Mouse (Mus musculus) cerebellum, postnatal 25 days (tissue): Measurements from ENCODE around the gene Amdhd2.

ENCODE experiments used
- DNase-seq, 2 experiments: peaks; one replicate each; pipeline ENCODE4 v3.0.0; 2021; ENCODE audit warnings: mixed read lengths in 2 of 2

Gene Amdhd2

DNA sequence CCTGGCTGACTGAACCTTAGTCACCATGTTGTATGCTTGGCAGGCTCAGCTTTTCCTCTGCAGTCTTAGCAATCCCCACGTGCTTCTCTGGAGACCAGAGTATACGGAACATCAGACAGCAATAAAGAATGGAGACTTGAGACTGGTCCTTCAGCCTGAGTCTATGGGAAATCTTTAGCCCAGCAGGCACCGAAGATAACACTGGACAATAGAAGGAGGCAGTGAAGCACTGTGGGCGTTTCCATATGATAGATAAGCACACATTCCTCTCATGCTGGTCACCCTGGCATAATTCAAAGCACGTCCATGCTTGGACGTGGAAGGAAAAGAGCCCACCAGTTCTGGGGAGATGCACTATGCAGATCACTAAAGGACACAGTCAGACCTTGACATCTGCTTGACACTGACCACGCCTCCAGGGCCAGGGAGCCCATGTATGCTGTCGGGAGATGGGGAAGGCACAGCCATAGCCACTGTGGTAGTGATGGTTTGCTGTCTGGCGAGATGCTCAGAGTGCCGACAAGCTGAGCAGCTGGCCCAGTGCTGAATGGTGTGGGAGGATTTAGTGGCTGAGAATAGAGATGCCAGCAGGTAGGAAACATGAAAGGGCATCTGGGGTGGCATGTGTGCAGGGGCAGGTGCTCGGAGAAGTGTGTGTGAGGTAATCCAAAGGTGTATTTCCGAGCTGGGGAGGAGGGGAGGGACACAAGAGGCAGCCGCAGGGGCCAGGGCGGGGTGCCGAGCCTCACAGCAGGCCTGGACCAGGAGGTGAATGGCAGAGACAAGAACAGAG is 33.7 kb upstream of the Amdhd2 start:
- peak; percentile 48 to 56 for DNase-seq

DNA sequence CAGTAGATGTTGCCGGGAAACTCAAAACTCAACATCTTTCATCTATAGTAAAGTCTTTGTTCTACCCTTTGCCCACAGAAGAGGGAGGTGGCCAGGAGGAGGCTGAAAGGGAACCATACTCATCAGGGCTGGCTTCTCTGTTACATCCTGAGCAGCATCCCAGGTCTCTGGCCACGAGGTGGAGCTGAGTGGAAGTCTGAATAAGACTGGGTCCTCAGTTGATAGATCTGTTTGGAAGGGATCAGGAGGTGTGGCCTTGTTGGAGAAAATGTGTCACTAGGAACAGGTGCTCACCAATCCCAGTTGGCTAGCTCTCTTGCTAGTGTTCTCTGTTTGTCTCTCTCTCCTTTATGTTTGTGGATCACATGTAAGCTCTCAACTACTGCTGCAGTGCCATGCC is 31.8 kb upstream of the Amdhd2 start:
- no peak for DNase-seq

DNA sequence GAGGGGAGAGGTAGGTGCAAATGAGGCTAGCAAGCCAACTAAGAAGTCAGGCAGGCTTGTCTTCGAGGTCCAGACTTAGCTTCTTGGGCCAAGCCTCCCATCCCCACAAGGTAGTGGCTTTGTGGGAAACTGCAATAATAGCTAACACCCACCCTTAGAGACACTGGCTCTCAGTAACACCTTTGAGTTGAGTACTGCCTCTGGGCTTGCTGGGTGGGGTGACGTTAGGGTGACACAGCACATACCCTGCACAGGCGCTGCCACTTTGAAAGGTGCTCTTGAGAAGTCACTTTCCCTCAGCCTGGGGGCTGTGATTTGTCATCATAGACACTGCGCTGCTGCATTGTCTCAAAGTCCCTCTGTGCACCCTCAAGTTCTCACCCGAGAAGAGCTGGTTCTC is 30.2 kb upstream of the Amdhd2 start:
- no peak for DNase-seq

DNA sequence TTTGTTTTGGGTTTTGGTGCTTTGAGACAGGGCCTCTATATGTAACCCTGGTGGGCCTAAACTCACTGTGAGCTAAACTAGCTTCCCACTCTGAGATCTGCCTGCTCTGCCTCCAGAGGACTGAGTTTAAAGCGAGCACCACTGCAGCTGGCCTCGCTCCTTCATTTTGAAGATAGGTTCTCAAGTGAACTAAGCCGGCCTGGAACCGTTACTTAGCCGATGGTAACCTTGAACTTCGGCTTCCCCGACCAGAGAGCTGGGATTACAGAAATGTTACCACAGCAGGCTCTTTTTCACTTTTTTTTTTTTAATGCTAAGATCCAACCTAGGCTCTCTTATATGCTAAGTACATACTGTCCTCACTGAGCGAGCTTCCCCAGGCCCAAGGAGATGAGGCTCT is 29.7 kb upstream of the Amdhd2 start:
- no peak for DNase-seq

DNA sequence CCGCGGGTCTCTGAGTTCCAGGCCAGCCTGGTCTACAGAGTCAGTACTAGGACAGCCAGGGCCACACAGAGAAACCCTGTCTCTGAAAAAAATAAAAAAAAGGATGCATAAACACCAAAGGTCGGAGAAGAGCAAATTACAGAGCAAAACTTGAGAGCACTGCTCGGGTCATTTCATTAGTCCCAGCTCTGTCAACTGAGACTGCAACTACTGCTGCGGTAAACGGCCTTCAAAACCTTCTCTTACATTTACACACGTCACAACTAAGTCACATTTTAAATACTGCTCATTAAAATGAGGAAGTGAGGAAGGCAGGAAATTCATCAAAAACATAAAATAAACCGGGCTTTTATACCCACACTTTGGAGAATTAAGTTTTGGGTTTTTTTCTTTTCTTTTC is 29.3 kb upstream of the Amdhd2 start:
- no peak for DNase-seq

DNA sequence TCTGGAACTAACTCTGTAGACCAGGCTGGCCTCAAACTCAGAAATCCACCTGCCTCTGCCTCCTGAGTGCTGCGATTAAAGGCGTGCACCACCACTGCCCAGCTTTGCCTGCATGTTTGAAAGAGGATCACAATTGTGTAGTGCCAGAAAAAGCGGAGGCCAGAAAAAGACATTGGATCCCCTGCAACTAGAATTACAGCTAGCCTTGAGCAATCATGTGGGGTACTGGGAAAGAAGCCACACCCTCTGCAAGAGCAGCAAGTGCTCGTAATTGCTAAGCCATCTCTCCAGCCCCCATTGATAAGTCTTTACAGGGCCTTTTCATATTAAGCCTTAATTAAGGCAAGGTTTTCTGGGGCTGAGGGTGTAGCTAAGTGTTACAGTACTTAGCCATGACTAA is 27.9 kb upstream of the Amdhd2 start:
- no peak for DNase-seq

DNA sequence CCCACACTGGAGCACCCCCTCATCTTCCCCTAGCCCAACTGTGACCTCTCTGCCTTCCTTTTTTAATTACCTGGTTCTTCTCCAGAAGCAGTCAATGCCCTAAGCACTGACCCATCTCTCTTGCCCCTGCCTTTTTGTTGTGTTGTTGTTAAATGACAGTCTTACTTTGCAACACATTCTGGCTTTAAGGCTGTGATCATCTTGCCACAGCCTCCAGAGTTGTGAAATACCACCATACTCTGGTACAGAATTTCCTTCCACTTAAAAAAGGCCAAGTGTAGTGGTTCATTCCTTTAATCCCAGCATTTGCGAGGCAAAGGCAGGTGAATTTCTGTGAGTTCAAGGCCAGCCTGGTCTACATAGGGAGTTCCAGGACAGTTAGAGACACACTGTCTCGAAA is 27.4 kb upstream of the Amdhd2 start:
- DNase-seq = no peak

DNA sequence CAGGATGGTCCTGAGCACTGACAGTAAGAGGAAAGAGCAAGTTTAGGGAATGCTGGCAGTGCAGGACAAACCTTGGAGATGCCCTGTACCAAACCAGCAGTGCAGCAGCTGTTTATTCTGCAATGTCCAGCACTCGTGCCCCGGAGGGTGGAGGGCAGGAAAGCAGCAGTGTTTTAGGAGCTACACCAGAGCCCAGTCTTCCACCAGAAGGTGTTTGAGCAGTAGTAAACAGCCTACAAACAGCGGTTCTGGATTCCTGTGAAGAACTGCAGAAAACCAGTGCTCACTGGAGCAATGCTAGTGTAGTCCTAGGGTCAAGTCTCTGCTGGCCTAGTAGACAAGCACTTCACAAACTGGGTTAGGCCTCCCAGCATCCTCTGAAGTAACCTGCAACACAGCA is 10.7 kb upstream of the Amdhd2 start:
- no peak for DNase-seq

DNA sequence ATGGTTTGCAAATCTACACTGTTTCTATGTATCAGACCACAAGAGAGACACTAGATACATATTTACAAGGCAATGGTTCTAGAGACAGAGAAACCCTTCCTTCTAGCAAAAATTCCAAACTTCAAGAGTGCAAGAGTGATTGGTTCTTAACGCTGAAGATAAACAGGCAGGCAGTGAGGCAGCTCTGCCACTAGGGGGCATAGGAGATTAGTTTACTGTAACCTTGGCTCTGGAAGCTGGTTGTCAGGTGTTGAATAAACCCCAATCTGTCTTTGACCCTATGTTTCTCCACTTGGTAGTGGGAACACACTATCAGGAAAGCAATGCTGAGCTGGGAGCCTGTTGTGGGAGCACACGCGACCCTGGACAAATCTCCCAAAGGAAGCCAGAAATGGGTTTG is 9.9 kb upstream of the Amdhd2 start:
- peak; percentile 78 to 85 for DNase-seq

DNA sequence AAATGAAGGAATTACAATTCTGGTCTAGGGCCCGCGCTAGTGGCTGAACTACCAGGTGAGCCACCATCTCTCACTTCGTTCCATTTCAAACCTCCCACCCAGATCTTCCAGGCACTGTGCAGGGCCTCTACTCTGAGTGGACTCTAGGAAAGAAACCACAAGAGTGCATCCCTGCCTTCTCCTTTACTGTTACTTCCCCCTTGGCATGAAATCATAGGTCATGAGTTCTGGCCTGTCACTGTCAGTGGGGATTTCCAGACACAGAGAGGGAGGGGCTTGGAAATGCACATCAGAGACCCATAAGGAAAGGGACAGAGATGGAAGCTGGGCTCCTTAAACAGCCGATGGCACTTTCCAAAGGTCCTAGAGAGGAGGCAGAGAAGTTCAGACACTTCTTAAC is 8.2 kb upstream of the Amdhd2 start:
- no peak for DNase-seq

DNA sequence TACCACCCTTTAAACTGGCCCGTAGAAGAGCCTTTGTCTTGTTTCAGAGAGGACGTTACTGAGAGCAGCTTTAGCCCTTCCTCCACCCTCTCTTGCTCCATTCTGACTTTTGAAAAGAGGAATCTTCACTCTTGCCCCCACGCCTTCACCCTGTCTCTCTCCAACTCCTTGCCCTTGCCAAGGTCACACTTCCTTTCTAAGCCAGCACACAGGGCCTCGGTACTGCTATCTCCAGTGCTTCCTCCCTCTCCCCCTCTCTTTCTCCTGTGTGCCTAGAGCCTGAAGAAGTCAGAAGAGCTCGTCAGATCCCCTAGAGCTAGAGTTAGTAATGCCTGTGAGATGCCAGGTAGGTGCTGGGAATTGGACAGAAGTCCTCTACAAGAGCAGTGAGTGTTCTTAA is 7.2 kb upstream of the Amdhd2 start:
- DNase-seq = no peak

DNA sequence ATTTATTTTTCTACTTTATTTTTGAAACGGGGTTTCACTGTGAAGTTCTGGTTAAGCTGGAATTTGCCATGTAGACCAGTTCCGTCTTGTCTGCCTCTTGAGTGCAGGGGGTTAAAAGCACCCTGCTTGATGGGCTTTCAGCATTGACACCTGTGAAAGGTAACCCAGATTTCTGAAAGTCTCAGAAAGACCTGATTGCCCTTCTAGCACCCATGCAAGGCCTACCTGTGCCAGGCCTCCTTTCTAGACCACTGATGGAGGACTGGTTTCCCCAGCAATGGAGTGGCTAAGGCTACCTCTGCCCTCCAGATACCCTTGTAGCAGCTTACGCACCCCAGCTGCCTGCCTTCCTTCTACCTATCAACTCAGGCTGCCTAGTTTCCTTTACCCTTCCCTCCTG is 6.6 kb upstream of the Amdhd2 start:
- peak in 1 of 2 experiments; percentile 32 for DNase-seq

DNA sequence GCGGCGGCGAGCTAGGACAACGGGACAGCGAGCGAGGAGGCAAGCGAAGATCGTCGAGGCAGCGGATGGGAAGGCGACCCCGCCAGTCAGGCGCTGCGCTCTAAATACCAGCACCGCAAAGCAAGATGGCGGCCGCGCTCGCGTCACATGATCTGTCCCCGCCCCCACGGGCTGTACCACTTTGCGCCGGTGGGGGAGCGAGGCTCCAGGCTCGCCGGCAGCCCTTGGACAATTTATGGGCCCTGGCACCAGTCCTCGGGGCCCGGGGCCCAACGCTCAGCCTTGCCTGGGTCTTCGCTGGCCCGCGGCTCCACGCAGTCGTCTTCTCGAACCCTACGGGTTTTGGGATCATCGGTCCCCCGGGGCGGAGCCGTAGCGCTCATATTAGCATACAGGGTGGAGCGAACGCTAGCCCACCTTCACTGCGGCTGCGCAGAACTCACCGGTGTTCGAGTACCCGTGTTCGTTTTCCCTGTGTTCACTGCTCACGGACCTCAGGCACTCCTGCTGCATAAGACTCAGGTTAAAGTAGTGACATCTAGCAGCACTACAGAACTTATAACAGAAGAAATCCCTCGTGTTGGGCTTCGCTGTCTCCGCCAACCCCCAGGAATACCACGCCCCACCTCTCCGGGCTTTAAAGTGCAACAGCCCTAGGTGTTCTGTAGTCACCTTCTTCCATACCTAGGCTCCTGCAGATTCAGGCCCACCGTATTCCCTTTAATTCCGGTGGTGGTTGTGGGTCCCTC is 5.9 kb upstream of the Amdhd2 start, which contains the start of gene Atp6v0c:
TSS of gene Atp6v0c (minus strand) at position 386 of the 749 bp plus-strand sequence.
- peak; percentile 98 to 99 for DNase-seq

DNA sequence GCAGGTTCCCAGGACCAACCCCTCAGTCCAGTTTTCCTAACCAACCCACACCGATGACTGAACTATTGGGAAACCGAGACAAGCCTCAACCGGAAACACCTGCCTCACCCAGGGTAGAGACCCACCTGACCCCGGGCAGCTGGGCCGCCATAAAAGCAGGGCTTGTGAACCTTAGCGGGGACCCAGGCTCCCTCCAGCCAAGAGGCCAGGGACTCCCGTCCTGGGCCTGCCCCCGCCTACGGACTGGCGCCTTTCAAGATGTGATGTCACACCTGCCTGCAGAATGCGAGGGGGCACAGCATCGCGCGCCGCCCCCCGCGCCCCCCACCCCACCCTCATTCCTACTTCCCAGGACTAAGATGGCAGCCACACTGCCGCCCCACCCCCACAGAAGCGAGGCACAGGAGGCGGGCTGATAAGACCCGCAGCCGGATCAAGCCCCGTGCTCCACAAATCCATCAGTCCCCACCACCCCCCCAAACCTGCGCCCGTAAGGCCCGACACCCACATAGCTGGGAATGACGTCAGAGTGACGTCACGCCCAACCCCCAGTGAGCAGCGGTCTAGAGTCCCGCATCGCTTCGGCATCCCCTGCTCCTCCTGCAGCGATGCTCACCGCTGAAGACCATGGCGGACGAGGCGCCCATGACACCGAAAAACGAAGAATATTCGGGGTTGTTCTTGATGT is 5.2 kb upstream of the Amdhd2 start:
- peak in 1 of 2 experiments; percentile 81 for DNase-seq

DNA sequence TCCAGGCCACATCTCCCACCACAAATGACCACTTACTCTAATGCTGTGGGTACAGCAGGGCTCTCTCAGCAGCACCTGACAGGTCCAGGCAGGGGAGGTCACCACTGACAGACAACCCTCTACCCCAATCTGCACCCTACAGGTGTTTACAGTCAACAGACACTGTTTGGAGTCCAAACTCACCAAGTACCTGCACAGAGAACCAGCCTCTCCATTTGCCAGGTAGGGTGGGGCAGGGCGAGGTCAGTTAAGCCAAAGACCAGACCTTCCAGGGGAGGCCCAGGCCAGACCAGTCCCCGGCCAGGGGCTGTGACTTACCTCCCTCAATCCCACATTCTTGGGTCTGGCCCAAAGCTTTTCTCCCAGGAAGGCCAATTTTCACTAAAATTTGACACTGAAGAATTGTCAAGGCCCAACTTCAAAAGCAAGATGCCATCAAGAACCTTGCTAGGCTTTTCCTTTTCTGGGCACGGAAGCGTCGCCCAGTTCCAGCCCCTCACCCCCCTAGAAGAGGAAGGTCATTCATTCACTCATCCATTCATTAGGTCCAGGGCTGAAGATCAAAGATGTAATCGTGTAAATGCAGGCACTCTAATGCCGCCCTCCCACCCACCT is 4.4 kb upstream of the Amdhd2 start:
- DNase-seq = no peak

DNA sequence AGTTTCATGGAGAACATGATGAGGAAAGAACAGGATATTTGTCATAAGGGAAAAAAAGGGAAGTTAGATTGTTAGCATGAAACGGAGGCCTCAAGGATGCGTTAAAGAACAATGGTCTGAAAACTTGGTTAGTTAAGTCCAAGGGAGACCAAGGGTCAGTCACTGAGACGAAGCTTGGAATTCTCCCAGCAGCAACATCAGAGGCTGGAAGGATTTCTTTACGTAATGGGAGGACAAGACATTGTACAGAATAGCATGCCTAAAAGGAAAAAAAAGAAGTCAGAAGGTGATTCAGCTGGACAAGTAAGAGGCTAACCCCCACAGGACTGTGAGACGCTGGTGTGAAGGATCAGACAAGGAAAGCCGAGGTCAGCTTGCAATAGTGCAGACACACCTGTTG is 3.6 kb upstream of the Amdhd2 start:
- DNase-seq = no peak

DNA sequence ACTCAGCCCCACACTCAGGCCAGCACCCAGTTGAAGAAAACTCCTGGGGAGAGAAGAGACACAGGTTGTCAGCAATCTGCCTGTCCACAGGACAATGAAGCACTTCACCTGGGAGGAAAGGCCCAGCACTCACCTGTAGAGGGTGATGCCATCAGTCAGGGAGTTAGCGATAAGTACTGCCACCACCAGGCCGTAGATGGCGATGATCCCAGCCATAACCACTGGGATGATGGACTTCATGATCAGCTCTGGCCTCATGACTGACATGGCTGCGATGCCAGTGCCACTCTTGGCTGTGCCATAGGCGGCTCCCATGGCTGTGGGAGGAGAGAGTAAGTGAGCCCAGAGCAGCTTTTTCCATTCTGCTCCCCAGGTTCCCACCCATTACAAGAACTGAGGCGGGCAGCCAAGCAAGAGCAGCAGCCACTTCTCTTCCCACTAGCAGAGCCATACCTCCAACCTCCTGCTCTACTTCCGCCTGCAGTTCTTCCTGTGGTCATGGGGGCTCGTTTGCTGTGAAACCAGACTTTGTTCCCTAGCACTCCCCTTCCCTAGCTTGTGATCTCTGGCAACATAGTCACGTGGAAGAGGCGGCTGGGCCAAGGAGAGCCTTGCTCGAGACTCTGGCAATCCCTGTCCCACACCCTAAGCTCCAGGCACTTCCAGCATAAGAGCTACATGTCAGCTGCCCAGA is 1.1 kb upstream of the Amdhd2 start:
- no peak for DNase-seq

DNA sequence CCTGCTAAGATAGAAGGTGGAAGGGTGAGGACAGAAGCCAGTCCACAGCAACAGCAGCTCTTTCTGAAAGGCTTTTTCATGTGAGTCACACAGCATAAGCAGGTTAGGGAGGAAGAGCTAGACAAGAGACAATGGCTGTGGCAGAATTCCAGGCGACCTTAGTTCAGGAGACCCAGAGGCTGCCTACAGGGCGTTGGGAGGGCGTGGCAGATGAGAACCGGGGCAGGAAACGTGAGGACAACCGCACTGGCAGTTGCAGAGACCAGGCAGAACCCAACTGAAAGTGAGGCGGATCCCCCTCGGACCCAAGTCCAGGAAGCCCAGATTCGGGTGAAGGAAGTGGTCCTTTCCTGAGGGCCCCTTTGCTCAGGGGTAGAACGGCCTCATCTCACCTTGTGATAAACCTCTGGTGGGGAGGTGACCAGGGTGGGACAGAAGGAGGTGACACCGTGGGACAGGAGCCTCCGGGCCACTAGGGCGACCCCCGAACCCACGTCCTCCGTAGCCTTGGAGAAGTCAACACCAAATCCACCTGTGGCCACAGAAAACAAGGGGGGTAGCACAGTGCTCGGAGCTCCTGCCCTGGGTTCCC is 886 bp downstream of the Amdhd2 start:
- DNase-seq = peak; percentile 20 to 46

DNA sequence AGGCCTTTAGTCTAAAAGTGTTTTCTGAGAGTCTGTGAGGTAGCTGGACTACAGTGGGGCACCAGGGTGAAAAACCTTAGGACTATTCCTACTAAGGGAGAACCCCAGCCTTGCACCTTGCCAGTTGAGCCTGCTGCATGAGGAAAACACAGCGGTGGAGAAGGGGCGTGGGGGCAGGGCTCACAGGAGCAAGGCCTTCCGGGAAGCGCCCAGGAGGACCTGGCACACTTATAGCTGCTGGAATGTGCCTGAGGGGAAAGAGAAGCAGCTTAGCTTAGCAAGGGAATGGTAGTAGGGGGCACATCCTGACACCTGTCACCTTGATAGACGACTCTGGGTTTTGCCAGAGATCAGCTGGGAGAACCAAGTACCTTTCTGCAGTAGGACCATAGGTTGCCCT is 2.1 kb downstream of the Amdhd2 start:
- DNase-seq = no peak

DNA sequence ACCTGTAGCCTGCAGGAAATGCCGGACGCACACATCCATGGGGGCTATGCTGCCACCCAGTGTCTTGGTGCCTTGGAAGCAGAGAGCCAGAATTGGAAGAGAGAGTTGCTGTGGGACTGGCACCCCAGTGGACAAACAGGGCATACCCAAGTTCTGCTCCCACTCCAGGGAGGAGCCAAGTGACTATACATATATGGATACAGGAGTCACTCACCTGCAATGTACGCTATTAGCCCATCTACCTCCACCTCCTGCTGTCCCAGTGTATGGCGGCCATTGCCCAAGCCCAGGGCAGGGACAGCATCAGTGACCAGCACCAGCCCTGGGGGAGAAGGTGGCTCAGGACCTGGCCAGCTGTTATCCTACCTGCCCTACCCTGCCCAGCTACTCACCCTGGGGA is 6.0 kb downstream of the Amdhd2 start:
- no peak for DNase-seq

DNA sequence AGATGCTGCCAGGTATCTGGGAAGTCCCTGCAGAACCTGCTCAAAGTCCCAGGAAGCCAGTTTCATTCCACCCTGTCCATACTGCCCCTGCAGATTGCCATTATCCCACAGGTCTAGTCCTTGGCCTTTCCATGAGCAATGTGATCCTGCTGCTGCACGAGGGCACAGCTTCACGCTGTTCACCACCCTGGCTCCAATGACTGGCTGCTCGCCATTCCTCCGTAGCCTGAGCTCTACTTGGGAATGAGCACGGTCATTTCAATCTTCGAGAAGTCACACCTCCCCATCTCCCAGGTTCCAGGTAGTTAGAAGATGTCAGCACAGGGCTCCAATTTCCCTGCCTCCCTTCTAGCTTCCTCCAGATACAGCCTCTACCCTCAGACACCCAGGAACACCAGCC is 6.4 kb downstream of the Amdhd2 start:
- DNase-seq = peak in 1 of 2 experiments; percentile 7

DNA sequence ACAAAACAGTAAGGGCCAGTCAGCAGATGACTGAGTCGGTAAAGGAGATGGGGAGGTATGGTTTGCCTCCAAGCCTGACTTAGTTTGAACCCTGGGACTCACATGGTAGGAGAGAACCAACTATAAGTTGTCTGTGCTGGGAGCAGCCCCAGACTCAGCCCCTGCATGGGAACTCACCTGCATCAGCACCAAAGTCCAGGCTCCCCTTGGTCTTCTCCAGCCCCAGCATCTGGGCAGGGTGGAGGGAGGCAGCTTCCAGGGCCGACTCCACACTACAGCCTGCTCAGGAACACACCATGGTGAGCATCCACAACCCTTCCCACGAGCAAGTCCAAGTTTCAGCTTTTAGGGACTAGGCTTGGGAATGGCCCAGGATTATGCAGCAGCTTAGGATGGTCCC is 7.2 kb downstream of the Amdhd2 start:
- DNase-seq = no peak
